Mouse (Mus musculus): ENCODE measurements around the gene Wbp1l.

- TF ChIP-seq CTCF (IDR thresholded peaks at IDR 0.05; ENCODE audit: extremely low read depth, insufficient read depth, low read length) (no peak), POLR2A (IDR thresholded peaks at IDR 0.05; ENCODE audit: extremely low read depth, insufficient read depth, low read length) (no peak)
Observed at GRCm38 (mm10) chr19:46706540-46707295, 107.8 kb downstream of the Wbp1l start.
